Mouse (Mus musculus) embryonic fibroblast, embryonic 13.5 days (primary cell): Measurements from ENCODE around the gene Rps6ka4. TPM values are rescaled to one million over a fixed set of nuclear protein-coding genes. Genes with fewer than 3 reads are reported as not detected.
A peak's percentile ranks its signal among the peaks of the same experiment; 100 is the strongest.

ENCODE experiments used
- H3K27ac ChIP-seq: 2 replicates; pipeline ENCODE4 v1.5.1; 2012; ENCODE audit warnings: low read length, control low read depth, inconsistent platforms; ENCODE audit not compliant: insufficient read depth
- H3K4me1 ChIP-seq: 2 replicates; pipeline ENCODE4 v1.6.1; 2011; ENCODE audit warnings: low read length; ENCODE audit not compliant: control insufficient read depth, insufficient read depth
- H3K4me3 ChIP-seq: 2 replicates; pipeline ENCODE4 v1.5.1; 2011; ENCODE audit warnings: mild to moderate bottlenecking, control low read depth, low read length; ENCODE audit not compliant: insufficient read depth
- CTCF ChIP-seq: IDR thresholded peaks from 2 replicates; pipeline ENCODE4 v1.5.1; 2011; ENCODE audit warnings: mild to moderate bottlenecking, control low read depth, low read length, moderate library complexity, borderline replicate concordance; ENCODE audit not compliant: insufficient read depth
- POLR2A ChIP-seq: IDR thresholded peaks from 2 replicates; pipeline ENCODE4 v1.6.1; 2011; ENCODE audit warnings: low read depth, mild to moderate bottlenecking, control low read depth, low read length, moderate library complexity
- polyA plus RNA-seq: library from polyadenylated mRNA; stranded (reverse); fragments of >200 nt; gene quantifications from 2 replicates; pipeline ENCODE4 v1.2.4, GENCODE M21; 2011; ENCODE audit warnings: low read depth; ENCODE audit not compliant: missing spikeins, insufficient read length

The Rps6ka4 gene
- polyA plus RNA-seq, 1 experiment: 32.6 TPM

DNA sequence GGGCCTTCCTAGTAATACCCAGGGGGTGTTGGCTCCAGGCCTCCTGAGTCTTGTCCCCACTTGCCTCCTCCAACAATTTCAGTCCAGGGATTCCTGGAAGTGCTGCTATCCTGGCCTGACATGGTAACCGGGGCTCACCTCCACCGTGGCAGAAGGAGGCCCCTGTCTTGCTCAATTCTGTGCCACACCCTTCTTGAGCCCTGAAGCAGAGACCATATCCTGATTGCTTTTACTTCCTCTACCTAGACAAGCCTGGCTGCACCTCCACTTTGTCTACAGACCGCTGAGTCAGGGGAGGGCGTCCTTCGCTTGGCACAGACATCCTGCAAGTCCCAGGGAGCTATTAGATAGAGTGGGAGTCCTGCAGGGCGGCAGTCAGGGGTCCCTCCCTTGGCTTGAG is 20.3 kb upstream of the Rps6ka4 start:
- Histone ChIP-seq H3K27ac (no peak overlapping the region), H3K4me3 (no peak overlapping the region), H3K4me1 (no peaks in the 10 kb centered on the region)
- TF ChIP-seq POLR2A (no peak), CTCF (no peak)

DNA sequence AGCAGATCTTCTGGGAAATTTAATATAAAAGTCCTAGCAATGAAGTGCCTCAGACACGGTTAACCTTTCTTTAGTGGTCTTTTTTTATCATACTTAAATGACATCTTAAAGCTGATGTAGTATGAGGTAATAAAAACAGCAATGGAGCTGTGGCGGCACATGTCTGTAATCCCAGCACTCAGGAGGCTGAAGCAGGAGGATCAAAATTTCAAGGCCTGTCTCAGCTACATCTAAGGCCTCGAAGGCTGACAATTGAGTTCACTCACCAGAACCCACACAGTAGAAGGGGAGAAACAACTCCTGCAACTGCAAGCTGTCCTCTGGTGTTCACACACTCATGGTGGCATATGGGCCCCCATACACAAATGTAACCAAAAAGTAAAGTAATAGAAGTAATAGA is 19.5 kb upstream of the Rps6ka4 start:
- Histone ChIP-seq H3K4me3 (no peak overlapping the region), H3K27ac (no peak overlapping the region), H3K4me1 (0 out of 2 replicates have a peak, but pooled peaks cover 2% of the 10 kb centered on the region)
- no peak for TF ChIP-seq CTCF
- no peak for TF ChIP-seq POLR2A

DNA sequence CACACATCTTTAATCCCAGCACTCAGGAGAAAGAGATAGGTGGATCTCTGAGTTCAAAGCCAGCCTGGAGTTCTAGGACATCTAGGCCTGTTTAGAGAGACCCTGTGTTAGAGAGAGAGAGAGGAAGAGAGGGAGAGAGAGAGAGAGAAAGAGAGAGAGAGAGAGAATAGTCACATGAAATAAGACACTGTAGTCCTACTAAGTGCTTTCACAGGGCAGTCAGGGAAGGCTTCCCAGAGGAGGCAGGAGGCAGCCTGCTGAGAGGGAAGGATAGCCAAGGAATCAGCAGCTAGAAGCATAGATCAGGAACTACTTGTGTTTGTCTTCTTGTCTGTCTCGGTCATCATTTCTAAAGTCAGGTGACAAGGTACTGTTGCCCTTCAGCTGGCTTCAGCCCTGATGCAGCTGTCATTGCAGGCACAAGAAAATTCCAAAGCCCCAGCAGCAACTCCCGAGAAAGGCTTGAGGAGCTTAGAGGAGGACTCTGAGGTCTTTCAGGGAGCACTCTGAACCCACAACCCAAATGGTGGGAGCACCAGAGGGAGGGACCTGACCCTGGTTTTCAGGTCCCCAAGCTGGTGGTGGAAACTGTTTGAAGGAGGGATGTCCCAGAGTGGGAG is 18.7 kb upstream of the Rps6ka4 start:
- H3K4me3 ChIP-seq: no peak overlapping the region

DNA sequence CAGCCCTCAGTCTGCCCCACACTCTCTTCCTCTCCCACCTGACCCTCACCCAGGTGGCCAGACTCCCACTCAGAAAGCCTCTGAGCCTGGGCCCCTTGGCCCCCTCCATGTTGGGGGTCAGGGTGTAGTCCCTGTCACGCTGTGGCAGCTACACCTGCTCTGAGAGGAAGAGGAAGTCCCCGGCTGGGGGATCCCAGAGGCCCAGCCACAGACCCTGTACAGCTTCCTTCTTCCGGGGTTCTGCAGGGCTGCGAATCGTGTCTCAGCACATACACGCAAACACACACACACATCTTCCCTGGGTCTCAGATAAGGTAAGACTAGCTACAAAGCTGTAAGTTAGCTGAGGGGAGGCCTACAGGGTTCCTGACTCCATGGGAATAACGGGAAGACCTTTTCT is 17.6 kb upstream of the Rps6ka4 start, which contains the start of gene Ccdc88b:
Gene Ccdc88b (minus strand): TSS at position 181 of the 400 bp plus-strand sequence.
- no peak within 1 kb of the TSS for H3K4me3 ChIP-seq
- 0 out of 2 replicates have a peak, but pooled peaks cover 2% of the 10 kb centered on the region for H3K4me1 ChIP-seq
- H3K27ac ChIP-seq: no peak within 1 kb of the TSS
- TF ChIP-seq CTCF (no peak), POLR2A (no peak)

More for the DNA sequence above, 18.7 kb upstream of the Rps6ka4 start:
- H3K4me1 ChIP-seq: 0 out of 2 replicates have a peak, but pooled peaks cover 2% of the 10 kb centered on the region
- TF ChIP-seq CTCF (no peak), POLR2A (no peak)
- H3K27ac ChIP-seq: no peak overlapping the region

DNA sequence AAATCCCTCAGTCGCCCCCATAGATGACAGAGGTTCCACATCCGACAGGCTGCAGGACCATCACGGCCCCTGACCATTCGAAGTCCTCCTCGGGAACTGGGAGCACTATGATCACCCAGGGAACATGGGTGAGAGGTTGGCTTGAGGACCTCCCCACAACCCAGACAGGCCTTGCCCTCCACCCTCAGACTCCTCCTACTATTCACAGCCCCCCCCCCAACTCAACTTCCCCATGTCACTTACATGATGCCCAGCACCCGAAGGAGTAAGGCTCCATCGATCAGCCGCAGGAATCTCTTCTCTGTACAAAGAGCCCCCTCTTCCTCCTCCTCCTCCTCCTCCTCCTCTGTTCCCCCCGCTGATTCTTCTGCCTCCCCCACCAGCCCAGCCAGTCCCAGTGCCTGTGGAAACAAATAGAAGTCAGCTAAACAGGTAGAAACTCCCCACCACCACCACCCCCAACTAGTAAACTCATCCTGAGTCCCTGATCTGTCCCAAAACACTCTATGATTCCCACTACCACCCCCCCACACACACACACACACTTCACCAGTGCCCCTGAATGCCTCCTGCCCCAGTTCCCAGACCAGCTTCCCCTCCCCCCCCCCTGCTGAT is 17.1 kb upstream of the Rps6ka4 start:
- TF ChIP-seq POLR2A (no peak), CTCF (no peak)
- H3K4me3 ChIP-seq: no peak overlapping the region

DNA sequence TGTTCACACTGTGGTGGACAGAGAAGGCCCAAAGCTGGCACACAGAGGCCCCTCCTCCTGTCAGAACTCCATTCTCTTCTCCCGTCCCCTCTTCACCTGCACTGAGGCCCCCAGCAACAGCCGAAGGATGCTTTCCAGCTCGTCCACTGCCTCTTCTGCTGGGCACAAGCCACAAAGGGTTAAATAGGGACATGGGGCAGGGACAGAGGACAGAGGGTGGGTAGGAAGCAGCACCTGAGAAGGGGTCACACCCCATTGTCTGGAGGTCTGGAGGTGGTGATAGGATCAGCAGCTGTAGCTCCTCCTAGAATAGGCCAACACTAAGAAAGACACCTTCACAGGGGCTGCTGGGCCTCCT is 16.5 kb upstream of the Rps6ka4 start:
- 0 out of 2 replicates have a peak, but pooled peaks cover 2% of the 10 kb centered on the region for H3K4me1 ChIP-seq
- no peak overlapping the region for H3K4me3 ChIP-seq
- TF ChIP-seq CTCF (no peak), POLR2A (no peak)
- no peak overlapping the region for H3K27ac ChIP-seq

More for the DNA sequence above, 17.1 kb upstream of the Rps6ka4 start:
- Histone ChIP-seq H3K4me1 (0 out of 2 replicates have a peak, but pooled peaks cover 2% of the 10 kb centered on the region), H3K27ac (no peak overlapping the region)

DNA sequence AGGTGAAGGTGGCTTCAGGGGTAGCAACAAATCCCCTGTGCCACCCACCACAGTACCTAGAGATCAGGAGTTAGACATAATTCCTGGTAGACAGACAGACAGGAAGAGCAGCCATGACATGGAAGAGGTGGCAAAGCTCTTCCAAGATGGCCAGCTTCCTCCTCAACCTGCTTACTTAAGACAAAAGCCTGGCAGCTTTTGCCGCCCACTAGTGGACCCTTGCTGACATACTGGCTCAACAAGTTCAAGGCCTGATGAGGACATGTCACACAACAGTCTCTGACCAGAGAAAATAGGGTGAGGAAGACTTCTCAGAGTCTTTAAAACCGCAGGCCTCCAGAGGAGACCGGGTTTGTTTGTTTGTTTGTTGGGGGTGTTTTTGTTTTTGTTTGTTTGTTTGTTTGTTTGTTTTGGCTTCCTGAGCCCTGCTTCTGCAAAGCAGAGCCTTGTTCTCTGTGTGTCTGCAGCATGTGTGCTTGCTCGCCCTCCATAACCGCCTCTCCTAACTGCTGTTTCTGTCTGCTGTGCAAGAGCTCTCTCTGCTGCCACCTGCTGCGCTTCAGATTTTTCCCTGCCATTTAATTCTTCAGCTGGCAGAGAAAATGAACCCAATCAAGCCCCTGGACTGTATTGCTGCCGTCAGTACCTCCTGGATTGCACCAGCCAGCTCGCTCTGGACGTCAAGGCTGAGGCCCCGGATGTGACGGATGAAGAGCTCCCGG is 16.0 kb upstream of the Rps6ka4 start:
- peak; percentile 48; the same call in 1 of the 2 replicates for TF ChIP-seq CTCF
- TF ChIP-seq POLR2A: no peak
- Histone ChIP-seq H3K4me3 (no peak overlapping the region), H3K27ac (no peak overlapping the region), H3K4me1 (0 out of 2 replicates have a peak, but pooled peaks cover 2% of the 10 kb centered on the region)

DNA sequence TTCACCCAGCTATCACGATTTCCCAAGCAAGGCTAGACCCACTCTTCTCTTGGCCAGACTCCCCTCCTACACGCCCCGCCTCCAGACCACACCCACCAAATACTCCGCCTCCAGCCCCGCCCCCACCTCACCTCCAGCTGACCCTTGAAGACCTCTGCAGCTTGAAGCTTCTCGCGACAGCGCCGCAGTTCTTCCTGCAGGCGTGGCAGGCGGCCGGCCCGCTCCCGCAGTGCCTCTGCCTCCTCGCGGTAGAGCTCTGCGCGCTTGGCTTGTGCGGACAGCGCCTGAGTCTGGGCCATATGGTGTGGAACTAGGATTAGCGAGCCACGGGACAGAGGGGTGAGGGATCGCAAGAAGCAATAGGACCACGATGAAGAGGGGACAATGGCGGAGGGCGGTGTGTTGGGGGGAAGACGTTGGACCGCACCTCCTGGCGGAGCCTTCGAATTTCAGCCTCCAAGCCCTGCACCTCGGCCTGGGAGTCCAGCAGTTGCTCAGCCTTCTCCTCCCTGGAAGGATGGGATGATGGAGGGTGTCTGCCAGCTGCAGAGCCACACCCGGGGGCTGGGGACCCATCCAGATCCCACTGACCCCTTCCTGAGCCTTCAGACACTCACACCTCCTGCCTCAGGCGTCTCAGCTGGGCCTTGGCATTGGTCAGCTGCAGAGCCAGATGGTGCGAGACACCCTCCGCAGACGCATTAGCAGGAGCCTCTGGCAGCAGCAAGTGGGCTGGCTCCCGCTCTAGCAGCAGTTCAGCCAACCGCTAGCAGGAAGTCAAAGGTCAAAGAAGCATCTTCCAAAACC is 15.0 kb upstream of the Rps6ka4 start:
- no peak overlapping the region for H3K27ac ChIP-seq
- no peak overlapping the region for H3K4me3 ChIP-seq
- TF ChIP-seq POLR2A (no peak), CTCF (no peak)
- 0 out of 2 replicates have a peak, but pooled peaks cover 2% of the 10 kb centered on the region for H3K4me1 ChIP-seq

DNA sequence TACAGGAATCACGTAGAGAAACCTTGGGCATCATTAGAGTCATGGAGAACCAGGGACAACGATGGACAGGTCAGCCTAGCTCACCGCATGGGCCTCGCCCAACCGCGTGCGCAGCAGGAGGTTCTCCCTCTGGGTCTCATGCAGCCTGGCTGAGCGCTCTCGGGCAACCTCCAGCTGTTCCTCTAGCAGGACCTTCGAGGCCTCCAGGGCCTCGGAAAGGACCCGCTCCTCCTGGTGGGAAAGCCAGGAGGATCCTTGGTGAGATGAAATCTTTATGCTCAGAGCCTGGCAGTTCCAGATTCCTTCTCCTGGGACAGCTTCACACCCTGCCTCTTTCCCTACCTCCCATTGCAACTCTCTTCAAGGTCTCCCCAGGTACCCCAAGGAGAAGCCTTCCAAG is 14.2 kb upstream of the Rps6ka4 start:
- Histone ChIP-seq H3K27ac (no peak overlapping the region), H3K4me3 (no peak overlapping the region), H3K4me1 (0 out of 2 replicates have a peak, but pooled peaks cover 2% of the 10 kb centered on the region)
- TF ChIP-seq CTCF: no peak
- no peak for TF ChIP-seq POLR2A
